Mouse (Mus musculus) small intestine, adult 2 months (tissue): ENCODE data around the gene Cyfip2.

Source experiments
- CTCF ChIP-seq: fragments of 200-500 bp; IDR thresholded peaks from 2 replicates; pipeline ENCODE4 v1.5.1; 2012; ENCODE audit warnings: low read depth, mild to moderate bottlenecking, control low read depth, inconsistent platforms, low read length, moderate library complexity, mixed read lengths; ENCODE audit not compliant: insufficient replicate concordance, insufficient read length; ENCODE audit errors: extremely low read depth
- POLR2A ChIP-seq: fragments of 200-500 bp; IDR thresholded peaks from 2 replicates; pipeline ENCODE4 v1.6.1; 2012; ENCODE audit warnings: low read depth, mild to moderate bottlenecking, control low read depth, inconsistent platforms, low read length, moderate library complexity

GRCm38 (mm10) chr11:46223575-46223974, 89.1 kb downstream of the Cyfip2 start:
- TF ChIP-seq CTCF: 0 out of 2 replicates have a peak, but pooled peaks have one; percentile 12
- TF ChIP-seq POLR2A: no peak
